Mouse (Mus musculus) layer of hippocampus, postnatal 25 days (tissue): Measurements from ENCODE around the gene Coasy. TPM values are rescaled to one million over a fixed set of nuclear protein-coding genes. Genes with fewer than 3 reads are reported as not detected.

Source experiments
- DNase-seq, 2 experiments: peaks; one replicate each; pipeline ENCODE4 v3.0.0; 2022; ENCODE audit warnings: mixed read lengths in 2 of 2, low spot score in 1 of 2; ENCODE audit errors: extremely low spot score in 1 of 2
- total RNA-seq, 2 experiments: library from RNA; stranded (reverse); gene quantifications; 2 replicates each; pipeline ENCODE4 v1.2.3; 2021

Gene Coasy
- total RNA-seq, 2 experiments from 2014 or later = 25.1 to 29.9 TPM

DNA sequence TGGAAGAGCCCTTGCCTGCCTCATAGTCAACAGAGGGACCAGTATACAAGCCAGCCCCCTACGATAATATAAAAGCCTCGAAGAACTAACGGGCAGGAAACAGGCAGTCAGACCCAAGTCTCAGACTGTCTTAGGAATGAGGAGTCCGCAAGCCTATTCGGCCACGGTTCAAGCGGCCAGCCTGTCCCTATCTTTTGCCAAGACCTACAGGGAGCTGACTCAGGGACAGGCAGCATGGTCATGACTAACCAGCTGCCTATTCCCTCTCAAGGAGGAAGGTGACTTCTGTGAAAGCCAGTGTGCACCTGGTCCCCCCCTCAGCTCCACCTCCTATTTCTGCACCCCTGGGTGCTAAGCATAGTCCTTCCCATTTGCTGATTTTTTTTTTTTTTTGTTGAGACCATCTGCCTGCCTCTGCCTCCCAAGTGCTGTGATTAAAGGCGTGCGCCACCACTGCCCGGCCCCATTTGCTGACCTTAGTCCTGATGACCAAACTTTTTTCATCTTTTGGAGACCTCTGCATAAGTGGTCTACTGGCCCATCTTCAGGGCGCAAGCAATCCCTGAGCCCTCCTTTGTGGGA, 46.7 kb downstream of the Coasy start:
- DNase-seq = no peak

DNA sequence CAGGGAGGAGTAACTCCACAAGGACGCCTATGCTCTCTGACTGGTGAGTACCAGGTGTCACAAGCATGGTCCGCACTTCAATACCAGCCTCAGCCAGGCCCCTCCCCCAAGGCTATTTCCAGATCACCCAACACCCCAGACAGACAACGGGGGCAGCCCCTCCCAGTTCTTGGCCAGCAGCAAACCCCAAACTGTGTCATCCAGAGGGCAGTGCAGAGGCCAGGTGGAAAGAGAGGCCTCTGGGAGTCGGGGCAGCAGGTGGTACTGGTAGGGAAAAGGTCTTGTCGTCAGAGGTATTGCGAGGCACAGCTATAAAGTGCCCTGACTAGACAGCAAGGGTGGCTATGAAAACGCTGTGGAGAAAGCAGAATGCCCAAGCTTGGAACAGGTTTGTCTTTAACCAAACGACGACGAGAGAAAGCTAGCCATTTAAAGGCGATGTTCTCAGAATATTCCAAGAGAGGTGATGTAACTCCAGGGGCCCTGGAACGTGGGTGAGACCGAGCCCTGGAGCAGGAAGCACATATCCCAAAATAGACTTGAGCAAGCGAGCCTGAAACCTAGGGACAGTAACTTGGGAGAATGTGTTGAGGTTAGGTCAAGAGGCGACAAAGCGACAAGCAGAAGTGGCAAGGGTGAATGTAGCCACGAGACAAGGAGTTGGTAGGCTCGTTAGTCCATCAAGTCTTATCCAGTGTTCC, 47.8 kb downstream of the Coasy start:
- DNase-seq = no peak

DNA sequence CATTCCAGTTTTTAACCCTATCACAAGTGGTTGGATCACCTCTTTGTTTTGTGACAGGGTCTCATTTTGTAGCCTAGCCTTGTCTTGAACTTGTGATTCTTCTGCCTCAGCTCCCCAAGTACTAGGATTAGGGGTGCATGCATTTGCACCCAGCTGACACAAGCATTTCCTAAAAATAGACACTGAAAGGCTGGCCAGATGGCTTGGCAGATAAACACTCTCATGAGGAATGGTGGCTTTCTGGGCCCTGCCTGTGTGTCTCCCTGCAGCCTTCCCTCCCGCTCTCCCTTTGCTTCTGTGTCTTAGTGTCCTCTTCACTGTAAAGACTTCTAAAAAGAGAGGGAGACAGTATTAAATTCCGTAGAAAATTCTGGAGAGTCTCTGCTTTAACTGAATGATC, 48.8 kb downstream of the Coasy start:
- DNase-seq = no peak

DNA sequence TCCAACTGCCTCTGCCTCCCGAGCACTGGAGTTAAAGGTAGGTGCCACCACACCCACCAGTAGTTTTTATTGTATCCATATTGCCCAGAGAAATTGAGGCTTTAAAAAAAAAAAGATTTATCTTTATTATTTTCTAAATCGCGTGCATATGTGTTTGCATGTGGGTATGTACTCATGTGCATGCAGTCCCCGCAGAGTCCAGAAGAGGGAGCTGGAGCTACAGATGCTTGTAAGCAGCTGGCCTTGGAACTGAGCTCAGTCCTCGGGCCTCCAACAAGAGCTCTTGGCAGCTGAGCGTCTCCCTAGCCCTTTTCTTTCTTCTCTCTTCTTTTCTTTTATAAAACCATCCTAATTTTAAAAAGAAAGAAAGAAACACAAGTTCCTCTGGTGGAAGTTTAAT, 49.3 kb downstream of the Coasy start:
- DNase-seq = no peak

DNA sequence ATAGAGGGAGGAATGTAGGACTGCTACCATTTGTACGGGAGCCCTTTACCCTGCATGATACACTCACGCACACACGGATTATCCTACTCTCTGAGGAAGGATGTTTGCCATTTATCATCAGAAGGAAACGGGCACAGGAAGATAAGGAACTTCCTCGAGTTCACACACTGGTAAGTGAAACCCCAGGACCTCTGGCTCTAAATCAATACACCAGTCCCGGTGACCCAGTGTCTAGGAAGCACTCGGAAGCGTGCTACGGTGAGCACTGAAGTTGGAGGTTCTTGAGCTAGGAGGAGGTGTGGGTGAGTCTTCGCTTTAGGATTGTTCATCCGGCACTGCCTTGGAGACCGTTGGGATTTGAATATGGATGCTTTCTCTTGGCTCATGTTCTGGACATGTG, 50.7 kb downstream of the Coasy start:
- DNase-seq = no peak

DNA sequence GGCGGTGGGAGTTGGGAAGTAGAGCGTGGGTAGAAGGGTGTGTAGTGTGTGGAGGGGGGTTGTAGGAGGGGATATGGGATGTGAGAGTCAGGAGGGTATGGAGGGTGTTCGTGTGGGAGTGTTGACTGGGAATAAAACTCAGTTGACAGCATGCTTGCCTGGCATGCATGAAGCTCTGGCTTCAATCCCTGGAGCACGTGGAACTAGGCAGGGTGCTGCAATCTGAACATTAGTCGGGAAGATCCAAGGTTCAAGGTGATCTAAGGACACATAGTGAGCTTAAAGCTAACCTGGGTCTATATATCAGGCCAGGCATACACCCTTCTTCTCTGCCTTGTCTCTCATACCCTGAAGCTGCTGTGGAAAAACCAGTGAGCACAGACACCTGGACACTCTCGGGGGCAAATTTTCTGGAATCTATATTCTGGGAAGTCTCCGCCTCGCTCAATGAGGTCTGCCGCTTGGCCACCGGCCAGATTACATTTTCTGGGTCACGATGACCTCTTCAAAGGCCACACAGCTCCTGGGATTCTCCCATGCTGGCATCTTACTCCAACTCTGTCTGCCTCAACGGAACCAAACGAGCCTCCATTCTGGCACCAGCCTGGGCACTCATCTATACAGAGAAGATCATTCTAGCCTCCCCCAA, 52.0 kb downstream of the Coasy start:
- DNase-seq = no peak

Other genes starting within 250 kb of the Coasy start
- gene Stat5b, start 231.8 kb upstream of the Coasy start, total RNA-seq = 10 to 100 TPM; 11.5 to 11.7 TPM
- 1 to 10 TPM; 1.1 to 1.7 TPM for gene Stat5a, start 223.2 kb upstream of the Coasy start, total RNA-seq
- 10 to 100 TPM; 32.9 to 34.4 TPM for gene Stat3, start 143.0 kb upstream of the Coasy start, total RNA-seq
- 10 to 100 TPM; 14.2 to 15.8 TPM for gene Cavin1, start 111.7 kb upstream of the Coasy start, total RNA-seq
- gene Atp6v0a1, start 73.1 kb upstream of the Coasy start, total RNA-seq = 100 to 1,000 TPM; 446 to 454 TPM
- gene Naglu, start 12.6 kb upstream of the Coasy start, total RNA-seq = 10 to 100 TPM in 1 of 2 experiments, 1 to 10 TPM in 1; 9.2 to 10.8 TPM
- gene Hsd17b1, start 4.2 kb upstream of the Coasy start, total RNA-seq = under 1 TPM; 0.63 to 0.94 TPM
- 10 to 100 TPM; 45.1 to 45.6 TPM for gene Mlx, start 4.7 kb downstream of the Coasy start, total RNA-seq
- 1 to 10 TPM; 3.3 to 4.4 TPM for gene Psmc3ip, start 12.9 kb downstream of the Coasy start, total RNA-seq
- gene Retreg3, start 37.3 kb downstream of the Coasy start, total RNA-seq = 10 to 100 TPM; 57.3 to 62.6 TPM
- 10 to 100 TPM; 44.4 to 52.3 TPM for gene Tubg1, start 37.4 kb downstream of the Coasy start, total RNA-seq
- gene Tubg2, start 73.3 kb downstream of the Coasy start, total RNA-seq = 10 to 100 TPM; 44.9 to 47.8 TPM
- 100 to 1,000 TPM; 158 to 169 TPM for gene Cntnap1, start 88.0 kb downstream of the Coasy start, total RNA-seq
- gene Plekhh3, start 88.8 kb downstream of the Coasy start, total RNA-seq = 10 to 100 TPM; 13.2 to 14.3 TPM
- gene Ccr10, start 92.9 kb downstream of the Coasy start, total RNA-seq = under 1 TPM; 0.21 to 0.25 TPM
- gene Ezh1, start 143.9 kb downstream of the Coasy start, total RNA-seq = 10 to 100 TPM; 57.1 to 62.1 TPM
- 10 to 100 TPM; 50.2 to 72.5 TPM for gene Ramp2, start 163.5 kb downstream of the Coasy start, total RNA-seq
- gene Vps25, start 171.1 kb downstream of the Coasy start, total RNA-seq = 10 to 100 TPM; 70.0 to 75.2 TPM
- gene Wnk4, start 178.0 kb downstream of the Coasy start, total RNA-seq = 1 to 10 TPM; 6.2 to 7.7 TPM
- under 1 TPM; 0.25 to 0.35 TPM for gene Cntd1, start 196.4 kb downstream of the Coasy start, total RNA-seq
- 100 to 1,000 TPM in 1 of 2 experiments, 10 to 100 TPM in 1; 87.2 to 117 TPM for gene Coa3, start 196.5 kb downstream of the Coasy start, total RNA-seq
- gene Becn1, start 219.7 kb downstream of the Coasy start, total RNA-seq = 100 to 1,000 TPM; 204 to 230 TPM
- gene Psme3, start 233.6 kb downstream of the Coasy start, total RNA-seq = 100 to 1,000 TPM; 119 to 126 TPM
- 1 to 10 TPM; 5.8 to 8.0 TPM for gene Aoc2, start 242.5 kb downstream of the Coasy start, total RNA-seq
- under 1 TPM; 0.86 to 0.99 TPM for gene Aoc3, start 248.0 kb downstream of the Coasy start, total RNA-seq